Mouse (Mus musculus) heart, adult 2 months (tissue): ENCODE results near the gene Irf8. TPM values are rescaled to one million over a fixed set of nuclear protein-coding genes. Genes with fewer than 3 reads are reported as not detected.

Source experiments
- DNase-seq, 2 experiments: peaks; one replicate each; pipeline ENCODE4 v3.0.0; 2021
- H3K27ac ChIP-seq: fragments of 200-600 bp; 2 replicates; pipeline ENCODE4 v1.8.1; 2022
- H3K27me3 ChIP-seq: fragments of 200-500 bp; 2 replicates; pipeline ENCODE4 v1.6.1; 2012; ENCODE audit warnings: mild to moderate bottlenecking, low read length, inconsistent platforms, mixed read lengths; ENCODE audit not compliant: control insufficient read depth, insufficient read depth
- H3K36me3 ChIP-seq: fragments of 200-500 bp; 2 replicates; pipeline ENCODE4 v1.6.1; 2012; ENCODE audit warnings: low read length, inconsistent platforms; ENCODE audit not compliant: control insufficient read depth, insufficient read depth
- H3K4me1 ChIP-seq: fragments of 200-500 bp; 2 replicates; pipeline ENCODE4 v1.6.1; 2011; ENCODE audit warnings: low read length; ENCODE audit not compliant: control insufficient read depth, insufficient read depth
- H3K4me3 ChIP-seq: fragments of 200-600 bp; 2 replicates; pipeline ENCODE4 v1.8.1; 2022
- H3K79me2 ChIP-seq: fragments of 200-500 bp; replicated peaks from 2 replicates; pipeline ENCODE4 v1.6.1; 2012; ENCODE audit warnings: mild to moderate bottlenecking, inconsistent platforms, low read length, moderate library complexity, mixed read lengths; ENCODE audit not compliant: control insufficient read depth, insufficient read depth
- H3K9ac ChIP-seq: fragments of 200-500 bp; 2 replicates; pipeline ENCODE4 v1.6.1; 2012; ENCODE audit warnings: low read depth, mild to moderate bottlenecking, control low read depth, inconsistent platforms, low read length, mixed read lengths
- CTCF ChIP-seq: fragments of 200-600 bp; IDR thresholded peaks from 2 replicates; pipeline ENCODE4 v1.8.1; 2022; ENCODE audit warnings: antibody characterized with exemption, mild to moderate bottlenecking, moderate library complexity
- EP300 ChIP-seq: fragments of 200-500 bp; IDR thresholded peaks from 2 replicates; pipeline ENCODE4 v1.6.1; 2011; ENCODE audit warnings: low read depth, low read length, control low read depth; ENCODE audit not compliant: insufficient read depth
- POLR2A ChIP-seq: fragments of 200-500 bp; IDR thresholded peaks from 2 replicates; pipeline ENCODE4 v1.6.1; 2011; ENCODE audit warnings: mild to moderate bottlenecking, low read depth, low read length, control low read depth; ENCODE audit not compliant: insufficient read depth
- WGBS: fragments of 180-500 bp; shearing (Covaris S2); methylation state at CpG from one replicate; pipeline ENCODE4 v1.1.7; 2018; 5-methylcytosine and 5-hydroxymethylcytosine counted together
- intact Hi-C: fragments of 180-260 bp; cut with DNase I; formaldehyde crosslinking; loops from one replicate; pipeline ENCODE4 v1.15.1; 2025
- polyA plus RNA-seq: library from polyadenylated mRNA; depleted of rRNA; stranded (reverse); fragments of >200 nt; gene quantifications from 2 replicates; pipeline ENCODE4 v1.2.3, GENCODE M21; 2012
- total RNA-seq, 2 experiments: library from RNA; stranded (reverse); gene quantifications; 2 replicates each; pipeline ENCODE4 v1.2.3; 2021

Irf8 gene
- total and polyA plus RNA-seq, 3 experiments = 3.6 to 4.9 (median 3.8) TPM

GRCm38 (mm10) chr8:120724816-120725575, 11.2 kb upstream of the Irf8 start:
- intact Hi-C loops = no loop called here
- no peaks in the 10 kb centered on the region for H3K79me2 ChIP-seq
- H3K4me3 ChIP-seq = no peak overlapping the region
- no peak for DNase-seq
- no peak overlapping the region for H3K27ac ChIP-seq
- H3K9ac ChIP-seq = no peak overlapping the region
- no peaks in the 10 kb centered on the region for H3K36me3 ChIP-seq
- no peaks in the 10 kb centered on the region for H3K27me3 ChIP-seq
- TF ChIP-seq CTCF (no peak), EP300 (no peak), POLR2A (no peak)
- 54% methylated on average over 17 of the region's 17 CpGs for WGBS
- H3K4me1 ChIP-seq = no peaks in the 10 kb centered on the region

GRCm38 (mm10) chr8:120725576-120725950, 10.6 kb upstream of the Irf8 start:
- intact Hi-C loops = no loop called here
- H3K4me1 ChIP-seq = no peaks in the 10 kb centered on the region

GRCm38 (mm10) chr8:120726051-120726450, 10.1 kb upstream of the Irf8 start:
- H3K4me3 ChIP-seq = no peak overlapping the region
- WGBS = 56% methylated on average over 5 of the region's 5 CpGs
- intact Hi-C loops = no loop called here
- H3K79me2 ChIP-seq = no peaks in the 10 kb centered on the region
- TF ChIP-seq CTCF (no peak), POLR2A (no peak), EP300 (no peak)
- no peak overlapping the region for H3K9ac ChIP-seq
- H3K36me3 ChIP-seq = no peaks in the 10 kb centered on the region
- H3K27ac ChIP-seq = no peak overlapping the region
- DNase-seq = no peak
- no peaks in the 10 kb centered on the region for H3K27me3 ChIP-seq
- no peaks in the 10 kb centered on the region for H3K4me1 ChIP-seq

More at GRCm38 (mm10) chr8:120725576-120725950, 10.6 kb upstream of the Irf8 start:
- 65% methylated on average over 5 of the region's 5 CpGs for WGBS
- no peak for DNase-seq
- no peaks in the 10 kb centered on the region for H3K27me3 ChIP-seq
- no peak overlapping the region for H3K4me3 ChIP-seq
- H3K9ac ChIP-seq = no peak overlapping the region
- no peaks in the 10 kb centered on the region for H3K36me3 ChIP-seq
- no peaks in the 10 kb centered on the region for H3K79me2 ChIP-seq
- TF ChIP-seq EP300 (no peak), CTCF (no peak), POLR2A (no peak)
- H3K27ac ChIP-seq = no peak overlapping the region

GRCm38 (mm10) chr8:120728488-120729160, 7.5 kb upstream of the Irf8 start:
- Histone ChIP-seq H3K36me3 (no peaks in the 10 kb centered on the region), H3K9ac (no peak overlapping the region), H3K79me2 (no peaks in the 10 kb centered on the region), H3K4me1 (no peaks in the 10 kb centered on the region), H3K27ac (no peak overlapping the region), H3K27me3 (no peaks in the 10 kb centered on the region), H3K4me3 (no peak overlapping the region)
- intact Hi-C loops = no loop called here
- no peak for DNase-seq
- no peak for TF ChIP-seq CTCF
- TF ChIP-seq POLR2A = no peak
- no peak for TF ChIP-seq EP300
- 60% methylated on average over 9 of the region's 9 CpGs for WGBS

- Histone ChIP-seq H3K9ac (no peak overlapping the region), H3K79me2 (no peaks in the 10 kb centered on the region), H3K36me3 (no peaks in the 10 kb centered on the region), H3K4me3 (no peak overlapping the region), H3K4me1 (no peaks in the 10 kb centered on the region), H3K27ac (no peak overlapping the region), H3K27me3 (no peaks in the 10 kb centered on the region)
- DNase-seq = no peak
- intact Hi-C loops = no loop called here
- no peak for TF ChIP-seq CTCF
- TF ChIP-seq EP300 = no peak
- TF ChIP-seq POLR2A = no peak
- WGBS = 70% methylated on average over 14 of the region's 14 CpGs
Measured at GRCm38 (mm10) chr8:120731582-120731981, 4.6 kb upstream of the Irf8 start.

- WGBS = 79% methylated on average over 6 of the region's 6 CpGs
- no peak overlapping the region for H3K9ac ChIP-seq
- H3K4me3 ChIP-seq = no peak overlapping the region
- no peaks in the 10 kb centered on the region for H3K27me3 ChIP-seq
- H3K4me1 ChIP-seq = no peaks in the 10 kb centered on the region
- intact Hi-C loops = no loop called here
- no peaks in the 10 kb centered on the region for H3K79me2 ChIP-seq
- no peak overlapping the region for H3K27ac ChIP-seq
- H3K36me3 ChIP-seq = no peaks in the 10 kb centered on the region
- DNase-seq = no peak
- TF ChIP-seq POLR2A = no peak
- TF ChIP-seq CTCF = no peak
- TF ChIP-seq EP300 = no peak
Measured at GRCm38 (mm10) chr8:120732068-120732467, 4.1 kb upstream of the Irf8 start.
